10 mouse cellular contexts compared by ENCODE assay signal in the genomic region with DNA sequence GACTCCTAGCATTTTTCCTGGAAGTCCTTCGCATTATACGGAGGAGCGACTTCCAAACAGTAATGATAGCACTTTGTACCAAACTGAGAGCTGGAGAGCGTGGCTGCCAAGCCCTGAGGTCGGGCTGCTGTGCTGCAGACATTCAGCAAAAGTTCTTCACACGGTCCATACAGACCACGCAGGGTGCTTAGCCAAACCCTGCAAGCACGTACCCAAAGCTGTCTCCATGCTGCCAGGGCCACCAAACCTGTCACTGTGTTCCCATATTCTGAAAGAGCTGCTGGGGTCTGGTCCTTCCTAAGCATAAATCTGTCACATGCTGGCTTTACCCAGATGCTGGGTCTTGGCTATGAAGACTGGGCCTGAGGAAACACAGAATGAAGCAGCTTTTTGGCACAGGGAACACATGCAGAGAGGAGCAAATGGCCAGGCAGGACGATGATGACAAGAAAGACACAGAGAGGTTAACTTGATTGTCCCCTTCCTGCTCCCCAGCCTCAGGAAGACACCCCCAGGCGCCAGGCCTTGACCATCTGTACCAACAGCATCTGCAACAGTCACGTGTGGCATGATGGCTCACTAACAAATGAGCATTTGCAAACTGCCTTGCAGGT.
DNase-seq lines count a peak whose midpoint lies in the region; ATAC-seq and TF ChIP-seq lines count a peak whose summit lies in the region.
"Had no signal": no experiment of that assay in that cellular context is flagged by ENCODE, and none has a peak within 500 bp of the region (broad histone marks: within the 10 kb centered on the region; RNA-seq: fewer than 3 reads in every experiment).

No protein-coding gene starts in this region.

- 75% methylated on average over 11 of the region's 11 CpGs for WGBS in liver, adult 2 months
- WGBS in liver, embryonic 12.5 days (ENCODE audit: insufficient replicate concordance) = 59% methylated on average over 11 of the region's 11 CpGs
- WGBS in forebrain, embryonic 14.5 days = 42% methylated on average over 11 of the region's 11 CpGs
- 47% methylated on average over 11 of the region's 11 CpGs for WGBS in hindbrain, embryonic 14.5 days
- WGBS in neural tube, embryonic 15.5 days = 47% methylated on average over 11 of the region's 11 CpGs

- H3K4me3 ChIP-seq in liver, adult 2 months (ENCODE audit: insufficient read depth, low read depth, low read length) = no peak overlapping the region
- no peak overlapping the region for H3K4me3 ChIP-seq in liver, embryonic 12.5 days
- H3K4me3 ChIP-seq in forebrain, embryonic 14.5 days (ENCODE audit: low read depth, low read length) = no peak overlapping the region
- no peak overlapping the region for H3K4me3 ChIP-seq in hindbrain, embryonic 14.5 days (replicated peaks; ENCODE audit: low read length)
- H3K4me3 ChIP-seq in neural tube, embryonic 15.5 days (replicated peaks) = no peak overlapping the region

- H3K4me1 ChIP-seq in liver, adult 2 months (ENCODE audit: control insufficient read depth, insufficient read depth, low read length) = no peaks in the 10 kb centered on the region
- no peaks in the 10 kb centered on the region for H3K4me1 ChIP-seq in liver, embryonic 12.5 days
- peaks cover 26% of the 10 kb centered on the region for H3K4me1 ChIP-seq in forebrain, embryonic 14.5 days (ENCODE audit: control insufficient read depth, insufficient read depth, low read length)
- H3K4me1 ChIP-seq in hindbrain, embryonic 14.5 days (replicated peaks; ENCODE audit: control insufficient read depth, insufficient read depth, low read length) = peaks cover 25% of the 10 kb centered on the region
- peaks cover 21% of the 10 kb centered on the region for H3K4me1 ChIP-seq in neural tube, embryonic 15.5 days

- H3K36me3 ChIP-seq in liver, adult 2 months (ENCODE audit: control insufficient read depth, insufficient read depth, low read length) = no peaks in the 10 kb centered on the region
- H3K36me3 ChIP-seq in liver, embryonic 12.5 days = no peaks in the 10 kb centered on the region
- no peaks in the 10 kb centered on the region for H3K36me3 ChIP-seq in forebrain, embryonic 14.5 days (ENCODE audit: control insufficient read depth, insufficient read depth, low read length)
- H3K36me3 ChIP-seq in hindbrain, embryonic 14.5 days (replicated peaks; ENCODE audit: control insufficient read depth, insufficient read depth) = no peaks in the 10 kb centered on the region
- no peaks in the 10 kb centered on the region for H3K36me3 ChIP-seq in neural tube, embryonic 15.5 days

- H3K9ac ChIP-seq in liver, adult 2 months (ENCODE audit: low read depth, low read length) = no peak overlapping the region
- no peak overlapping the region for H3K9ac ChIP-seq in liver, embryonic 12.5 days
- peak overlapping the region; percentile 18; the same call in 1 of the 2 replicates for H3K9ac ChIP-seq in forebrain, embryonic 14.5 days (ENCODE audit: low read length)
- no peak overlapping the region for H3K9ac ChIP-seq in hindbrain, embryonic 14.5 days
- H3K9ac ChIP-seq in neural tube, embryonic 15.5 days (replicated peaks) = no peak overlapping the region

- H3K27me3 ChIP-seq in liver, adult 2 months (ENCODE audit: control insufficient read depth, insufficient read depth, low read length) = no peaks in the 10 kb centered on the region
- 0 out of 2 replicates have a peak, but pooled peaks cover 5% of the 10 kb centered on the region for H3K27me3 ChIP-seq in liver, embryonic 12.5 days (replicated peaks)
- no peaks in the 10 kb centered on the region for H3K27me3 ChIP-seq in forebrain, embryonic 14.5 days (replicated peaks; ENCODE audit: control insufficient read depth, insufficient read depth, low read length)
- no peaks in the 10 kb centered on the region for H3K27me3 ChIP-seq in hindbrain, embryonic 14.5 days (ENCODE audit: control insufficient read depth, insufficient read depth, low read length)
- no peaks in the 10 kb centered on the region for H3K27me3 ChIP-seq in neural tube, embryonic 15.5 days (replicated peaks)

- H3K27ac ChIP-seq in liver, adult 2 months (replicated peaks; ENCODE audit: insufficient read depth, low read depth, low read length) = no peak overlapping the region; the same call in 1 of the 2 replicates
- no peak overlapping the region for H3K27ac ChIP-seq in liver, embryonic 12.5 days
- H3K27ac ChIP-seq in forebrain, embryonic 14.5 days (ENCODE audit: low read depth, low read length) = peak overlapping the region; percentile 90
- H3K27ac ChIP-seq in hindbrain, embryonic 14.5 days = peak overlapping the region; percentile 77
- H3K27ac ChIP-seq in neural tube, embryonic 15.5 days (replicated peaks) = peak overlapping the region; percentile 56

- no peak overlapping the region for H3K4me2 ChIP-seq in liver, embryonic 12.5 days
- H3K4me2 ChIP-seq in forebrain, embryonic 14.5 days (ENCODE audit: low read length) = 0 out of 2 replicates have a peak overlapping the region, but pooled peaks have one; percentile 3
- no peak overlapping the region for H3K4me2 ChIP-seq in hindbrain, embryonic 14.5 days (replicated peaks)
- no peak overlapping the region for H3K4me2 ChIP-seq in neural tube, embryonic 15.5 days

- no peak for TF ChIP-seq CTCF in liver, adult 2 months (IDR thresholded peaks at IDR 0.05; ENCODE audit: low read depth, low read length)

- no peak for TF ChIP-seq POLR2A in liver, adult 2 months (IDR thresholded peaks at IDR 0.05; ENCODE audit: extremely low read depth, insufficient read depth, low read length)

- no peaks in the 10 kb centered on the region for H3K79me2 ChIP-seq in liver, adult 2 months (ENCODE audit: control insufficient read depth, insufficient read depth, low read length)

- peak; percentile 1 for DNase-seq in liver, adult 2 months (ENCODE audit: extremely low read depth, low read depth, low spot score)
- DNase-seq in forebrain, embryonic 14.5 days (ENCODE audit: low spot score) = peak; percentile 50
- no peak for DNase-seq in hindbrain, embryonic 14.5 days (ENCODE audit: low spot score)
- DNase-seq in right cerebral cortex, adult 2 months (ENCODE audit: low spot score in 2 of 2) = no peak
- DNase-seq in kidney, postnatal 36 days = no peak
- DNase-seq in natural killer cell, adult 2 months (ENCODE audit: low spot score in 2 of 2) = no peak
- DNase-seq: adrenal gland, adult 8-10 months; embryo, embryonic 11 days had no signal

- no peak for ATAC-seq in liver, embryonic 12.5 days
- ATAC-seq in forebrain, embryonic 14.5 days = no peak
- ATAC-seq in hindbrain, embryonic 14.5 days (ENCODE audit: low FRiP score) = no peak
- peak; percentile 66 for ATAC-seq in neural tube, embryonic 15.5 days (ENCODE audit: low FRiP score)

- no peaks in the 10 kb centered on the region for H3K9me3 ChIP-seq in liver, embryonic 12.5 days (replicated peaks)
- H3K9me3 ChIP-seq in forebrain, embryonic 14.5 days (replicated peaks; ENCODE audit: control insufficient read depth, low read length) = no peaks in the 10 kb centered on the region
- H3K9me3 ChIP-seq in hindbrain, embryonic 14.5 days (ENCODE audit: control insufficient read depth, low read length) = no peaks in the 10 kb centered on the region
- H3K9me3 ChIP-seq in neural tube, embryonic 15.5 days (replicated peaks) = no peaks in the 10 kb centered on the region

Comparison
In these comparisons a context has a peak if more than half of its experiments do, and no peak if none do; other contexts are left out.
1. DNase-seq: peak in liver, adult 2 months (single experiment) and forebrain, embryonic 14.5 days (single experiment); none in hindbrain, embryonic 14.5 days (single experiment), right cerebral cortex, adult 2 months (0 of 2), kidney, postnatal 36 days (0 of 2) and natural killer cell, adult 2 months (0 of 2).
2. H3K27ac ChIP-seq: peak in forebrain, embryonic 14.5 days (single experiment), hindbrain, embryonic 14.5 days (single experiment) and neural tube, embryonic 15.5 days (single experiment); none in liver, adult 2 months (single experiment) and liver, embryonic 12.5 days (single experiment).